Mouse (Mus musculus) kidney, adult 2 months (tissue): ENCODE measurements around the gene Znrf1.

Source experiments
- CTCF ChIP-seq: fragments of 200-500 bp; conservative IDR thresholded peaks from 2 replicates; pipeline ENCODE4 v1.5.1; 2011; ENCODE audit warnings: low read depth, mild to moderate bottlenecking, control low read depth, low read length, moderate library complexity, mixed read lengths; ENCODE audit not compliant: insufficient read depth, insufficient read length
- POLR2A ChIP-seq: fragments of 200-500 bp; IDR thresholded peaks from one replicate; pipeline ENCODE4 v1.6.1; 2011; ENCODE audit warnings: low read depth, low read length, control low read depth

DNA sequence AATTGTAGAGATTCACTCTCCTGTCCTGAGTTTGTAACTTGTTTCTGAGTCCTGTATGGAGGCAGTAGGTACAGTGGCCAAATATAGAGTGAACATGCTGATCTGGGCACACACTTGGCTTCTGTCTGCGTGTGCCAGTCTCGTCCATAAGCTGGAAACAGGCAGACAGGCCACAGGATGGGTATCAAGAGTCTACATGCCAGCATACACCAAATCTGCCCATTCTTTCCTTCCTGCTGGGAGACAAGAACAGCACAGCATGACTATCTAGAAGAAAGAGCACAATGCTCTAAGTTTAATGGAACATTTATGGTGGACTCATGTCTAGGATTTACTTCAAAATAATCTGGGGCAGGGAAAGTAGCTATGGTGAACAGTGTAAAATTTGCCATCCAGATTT, 59.1 kb downstream of the Znrf1 start:
- TF ChIP-seq CTCF (no peak), POLR2A (no peak)
